Mouse (Mus musculus) hindbrain, embryonic 11.5 days (tissue): ENCODE measurements around the gene Hist1h2bh. TPM values are rescaled to one million over a fixed set of nuclear protein-coding genes. Genes with fewer than 3 reads are reported as not detected.
A peak's percentile ranks its signal among the peaks of the same experiment; 100 is the strongest.
"Not testable (repeated sequence)": the region's sequence is repeated elsewhere in the genome, so short reads cannot be mapped to it uniquely, and the experiment has no call there.

Source experiments
- ATAC-seq: fragments of 200-750 bp; cut with Nextera tagmentation; 2 replicates; pipeline ENCODE4 v1.8.0; 2017; ENCODE audit warnings: mild to moderate bottlenecking, moderate TSS enrichment, moderate library complexity; ENCODE audit not compliant: low FRiP score
- DNase-seq: peaks from one replicate; pipeline ENCODE4 v3.0.0-alpha.2; 2015; ENCODE audit warnings: low spot score
- H3K27ac ChIP-seq: fragments of 300-500 bp; sonication (generic); 2 replicates; pipeline ENCODE4 v1.5.1; 2014; ENCODE audit warnings: mild to moderate bottlenecking, low read depth, low read length
- H3K27me3 ChIP-seq: fragments of 300-500 bp; sonication (generic); 2 replicates; pipeline ENCODE4 v1.6.1; 2014; ENCODE audit warnings: mild to moderate bottlenecking, low read length, moderate library complexity, mixed read lengths; ENCODE audit not compliant: control insufficient read depth, insufficient read depth
- H3K36me3 ChIP-seq: fragments of 300-500 bp; sonication (generic); 2 replicates; pipeline ENCODE4 v1.6.1; 2014; ENCODE audit warnings: mild to moderate bottlenecking, low read length, moderate library complexity, mixed read lengths; ENCODE audit not compliant: control insufficient read depth, insufficient read depth
- H3K4me1 ChIP-seq: fragments of 300-500 bp; sonication (generic); replicated peaks from 2 replicates; pipeline ENCODE4 v1.6.1; 2014; ENCODE audit warnings: low read length, mixed read lengths; ENCODE audit not compliant: control insufficient read depth, insufficient read depth
- H3K4me2 ChIP-seq: fragments of 300-500 bp; sonication (generic); replicated peaks from 2 replicates; pipeline ENCODE4 v1.6.1; 2014; ENCODE audit warnings: mild to moderate bottlenecking, low read depth, low read length
- H3K4me3 ChIP-seq: fragments of 300-500 bp; sonication (generic); 2 replicates; pipeline ENCODE4 v1.5.1; 2014; ENCODE audit warnings: low read depth, low read length
- H3K9ac ChIP-seq: fragments of 300-500 bp; sonication (generic); 2 replicates; pipeline ENCODE4 v1.6.1; 2014; ENCODE audit warnings: low read depth, low read length
- H3K9me3 ChIP-seq: fragments of 300-500 bp; sonication (generic); 2 replicates; pipeline ENCODE4 v1.6.1; 2016; ENCODE audit warnings: low read length; ENCODE audit not compliant: control insufficient read depth
- WGBS: fragments of 180-500 bp; shearing (Covaris S2); extraction: QIAGEN DNeasy Blood & Tissue Kit; methylation state at CpG from one replicate; pipeline ENCODE4 v1.1.7; 2014; 5-methylcytosine and 5-hydroxymethylcytosine counted together
- polyA plus RNA-seq: library from polyadenylated mRNA; unstranded; fragments of >200 nt; fragmentation: Nextera tagmentation; extraction: Ambion mirVana; gene quantifications from 2 replicates; pipeline ENCODE4 v1.2.1, GENCODE M21; 2014

The Hist1h2bh gene
- polyA plus RNA-seq, 1 experiment from 2014 or later, result 0.60 TPM

DNA sequence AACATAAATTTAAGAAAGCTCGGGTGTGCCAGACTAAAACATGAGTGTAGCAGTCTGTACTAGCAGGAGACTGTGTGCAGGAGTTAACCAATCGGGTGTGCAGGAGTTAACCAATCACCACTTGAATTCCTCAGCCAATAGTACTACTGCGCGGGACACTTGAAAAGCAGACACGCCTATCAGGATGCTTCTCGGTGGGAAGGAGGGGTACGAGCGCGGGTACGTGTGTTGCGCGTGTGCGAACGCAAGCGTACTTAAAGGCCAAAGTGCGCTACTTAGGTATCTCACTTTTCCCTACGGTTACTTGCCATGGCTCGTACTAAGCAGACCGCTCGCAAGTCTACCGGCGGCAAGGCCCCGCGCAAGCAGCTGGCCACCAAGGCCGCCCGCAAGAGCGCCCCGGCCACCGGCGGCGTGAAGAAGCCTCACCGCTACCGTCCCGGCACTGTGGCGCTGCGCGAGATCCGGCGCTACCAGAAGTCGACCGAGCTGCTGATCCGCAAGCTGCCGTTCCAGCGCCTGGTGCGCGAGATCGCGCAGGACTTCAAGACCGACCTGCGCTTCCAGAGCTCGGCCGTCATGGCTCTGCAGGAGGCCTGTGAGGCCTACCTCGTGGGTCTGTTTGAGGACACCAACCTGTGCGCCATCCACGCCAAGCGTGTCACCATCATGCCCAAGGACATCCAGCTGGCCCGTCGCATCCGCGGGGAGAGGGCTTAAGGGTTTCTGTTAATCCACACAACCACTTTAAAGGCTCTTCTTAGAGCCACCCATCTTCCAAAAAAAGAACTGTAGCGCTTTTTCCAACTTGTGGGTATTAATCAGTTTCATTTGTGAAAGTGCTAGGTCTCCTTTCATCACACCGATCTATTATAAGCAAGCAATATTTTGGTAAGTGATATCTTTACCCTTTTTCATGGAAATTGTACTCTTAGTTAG is 7.8 kb downstream of the Hist1h2bh start, which contains the start of gene Hist1h3g:
Gene Hist1h3g (plus strand): TSS at position 286 of the 939 bp plus-strand sequence.
- peak; percentile 91 for DNase-seq
- not testable (repeated sequence) for H3K4me1 ChIP-seq, H3K27me3 ChIP-seq, H3K36me3 ChIP-seq, H3K9me3 ChIP-seq
- Histone ChIP-seq H3K4me2 (peak within 1 kb of the TSS; percentile 67), H3K9ac (peak within 1 kb of the TSS; percentile 77), H3K27ac (peak within 1 kb of the TSS; percentile 82), H3K4me3 (peak within 1 kb of the TSS; percentile 43)
- under 1% methylated on average over 51 of the region's 62 CpGs for WGBS
- peak; percentile 92 for ATAC-seq

DNA sequence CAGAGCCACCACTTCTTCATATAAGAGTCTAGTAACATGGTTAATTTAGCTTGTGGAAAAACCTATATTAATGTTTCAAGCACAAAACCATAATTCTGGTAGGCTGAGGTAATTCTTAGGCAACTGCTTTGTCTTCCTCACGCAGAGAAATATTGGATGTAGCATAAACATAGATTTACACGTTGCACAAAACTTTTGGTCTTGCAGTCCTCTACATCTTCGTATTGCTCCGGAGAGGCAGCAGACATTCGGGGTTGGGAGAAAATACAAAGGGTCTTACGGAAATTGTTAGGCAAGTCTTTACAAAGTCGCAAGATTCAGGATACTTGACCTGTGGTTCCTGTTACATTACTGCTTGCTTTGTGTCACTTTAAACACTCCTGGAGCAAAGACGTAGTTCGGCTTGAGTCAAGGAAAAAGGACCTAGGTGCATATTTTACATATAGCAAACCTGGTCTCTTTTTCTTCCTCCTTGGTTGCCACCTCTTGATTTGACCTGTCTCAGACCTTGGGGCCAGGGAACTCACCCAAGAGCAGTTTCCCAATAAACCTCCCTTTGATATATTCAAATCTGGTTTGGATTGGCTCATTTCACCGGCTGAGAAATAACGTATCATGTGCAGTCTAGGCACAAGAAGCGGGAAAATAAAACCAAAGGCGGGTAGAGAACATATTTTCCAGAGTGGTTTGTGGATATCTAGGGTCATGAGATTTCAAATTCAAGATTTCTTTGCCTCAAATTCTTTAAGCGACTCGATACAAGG is 8.6 kb downstream of the Hist1h2bh start:
- H3K27ac ChIP-seq, result peak overlapping the region; percentile 81
- H3K36me3 ChIP-seq, result no peaks in the 10 kb centered on the region
- H3K4me1 ChIP-seq, result peaks cover 8% of the 10 kb centered on the region; the same call in 1 of the 2 replicates
- peak; percentile 3; the same call in 1 of the 2 replicates for ATAC-seq
- H3K4me2 ChIP-seq, result peak overlapping the region; percentile 67
- under 1% methylated on average over 15 of the region's 15 CpGs for WGBS
- peak overlapping the region; percentile 43 for H3K4me3 ChIP-seq
- no peaks in the 10 kb centered on the region for H3K9me3 ChIP-seq
- DNase-seq, result peak; percentile 63
- H3K27me3 ChIP-seq, result no peaks in the 10 kb centered on the region
- peak overlapping the region; percentile 77 for H3K9ac ChIP-seq

DNA sequence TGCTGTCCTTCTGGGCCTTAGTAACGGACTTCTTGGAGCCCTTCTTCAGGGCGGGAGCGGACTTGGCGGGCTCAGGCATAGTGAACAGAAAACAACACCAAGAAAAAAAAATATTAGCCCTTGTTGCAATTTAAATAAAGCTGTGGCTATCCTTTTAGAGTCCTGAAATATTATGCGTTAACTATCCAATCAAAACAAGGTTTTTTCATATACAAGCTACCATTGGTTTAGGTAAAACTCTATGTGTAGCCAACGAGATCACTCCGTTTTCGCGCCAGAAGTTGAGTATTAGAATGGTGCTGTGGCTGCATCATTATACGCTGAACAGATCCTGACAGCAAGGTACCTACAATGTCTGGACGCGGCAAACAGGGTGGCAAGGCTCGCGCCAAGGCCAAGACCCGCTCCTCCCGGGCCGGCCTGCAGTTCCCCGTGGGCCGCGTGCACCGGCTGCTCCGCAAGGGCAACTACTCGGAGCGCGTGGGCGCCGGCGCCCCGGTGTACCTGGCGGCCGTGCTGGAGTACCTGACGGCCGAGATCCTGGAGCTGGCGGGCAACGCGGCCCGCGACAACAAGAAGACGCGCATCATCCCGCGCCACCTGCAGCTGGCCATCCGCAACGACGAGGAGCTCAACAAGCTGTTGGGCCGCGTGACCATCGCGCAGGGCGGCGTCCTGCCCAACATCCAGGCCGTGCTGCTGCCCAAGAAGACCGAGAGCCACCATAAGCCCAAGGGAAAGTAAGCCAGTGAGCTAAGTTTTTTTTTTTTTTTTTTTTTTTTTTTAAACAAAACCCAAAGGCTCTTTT is 9.4 kb downstream of the Hist1h2bh start, which contains the start of gene Hist1h2af:
Gene Hist1h2af (plus strand): TSS at position 347 of the 808 bp plus-strand sequence.
- H3K4me3 ChIP-seq, result peak within 1 kb of the TSS; percentile 63
- H3K27me3 ChIP-seq, H3K4me1 ChIP-seq, H3K9me3 ChIP-seq, H3K36me3 ChIP-seq: not testable (repeated sequence)
- peak within 1 kb of the TSS; percentile 81 for H3K27ac ChIP-seq
- peak; percentile 53 for ATAC-seq
- H3K4me2 ChIP-seq, result peak within 1 kb of the TSS; percentile 67
- DNase-seq, result peak; percentile 83
- peak within 1 kb of the TSS; percentile 77 for H3K9ac ChIP-seq
- WGBS, result under 1% methylated on average over 22 of the region's 53 CpGs

DNA sequence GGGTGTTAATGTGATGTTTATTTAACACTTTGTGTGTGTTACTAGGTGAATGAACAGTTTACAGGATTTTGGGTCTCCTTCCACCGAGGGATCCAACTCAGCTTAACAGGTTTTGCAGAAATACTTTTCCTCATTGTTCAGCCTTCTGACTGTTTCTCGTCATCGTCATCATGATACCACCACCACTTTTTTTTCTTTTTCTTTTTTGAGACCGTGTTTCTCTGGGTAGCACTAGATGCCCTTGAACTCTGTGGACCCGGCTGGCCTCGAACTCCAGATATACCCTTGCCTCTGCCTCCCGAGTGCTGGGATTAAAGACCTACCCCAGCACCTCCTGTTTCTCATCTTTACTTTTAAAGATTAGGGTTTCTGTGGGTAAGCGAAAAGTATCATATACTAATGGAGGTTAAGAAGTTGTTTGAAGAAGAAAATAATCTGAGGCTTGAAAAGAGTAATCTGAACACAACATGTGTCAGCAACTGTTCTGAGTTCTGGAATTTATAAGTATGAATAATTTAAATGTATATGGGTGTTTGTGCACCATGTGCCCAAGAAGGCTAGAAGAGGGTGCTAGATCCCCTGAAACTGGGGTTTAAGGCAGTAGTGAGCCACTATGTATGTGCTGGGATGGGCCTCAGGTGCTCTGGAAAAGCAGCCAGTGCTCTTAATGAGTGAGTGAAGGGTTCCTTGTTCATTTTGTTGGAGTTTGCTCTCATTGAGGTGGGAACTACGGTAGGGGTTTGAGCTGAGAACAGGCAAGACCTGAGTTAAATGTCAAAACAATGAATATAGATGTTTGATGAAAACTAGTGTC is 10.7 kb downstream of the Hist1h2bh start:
- ATAC-seq, result no peak
- H3K27ac ChIP-seq, result peak overlapping the region; percentile 92

DNA sequence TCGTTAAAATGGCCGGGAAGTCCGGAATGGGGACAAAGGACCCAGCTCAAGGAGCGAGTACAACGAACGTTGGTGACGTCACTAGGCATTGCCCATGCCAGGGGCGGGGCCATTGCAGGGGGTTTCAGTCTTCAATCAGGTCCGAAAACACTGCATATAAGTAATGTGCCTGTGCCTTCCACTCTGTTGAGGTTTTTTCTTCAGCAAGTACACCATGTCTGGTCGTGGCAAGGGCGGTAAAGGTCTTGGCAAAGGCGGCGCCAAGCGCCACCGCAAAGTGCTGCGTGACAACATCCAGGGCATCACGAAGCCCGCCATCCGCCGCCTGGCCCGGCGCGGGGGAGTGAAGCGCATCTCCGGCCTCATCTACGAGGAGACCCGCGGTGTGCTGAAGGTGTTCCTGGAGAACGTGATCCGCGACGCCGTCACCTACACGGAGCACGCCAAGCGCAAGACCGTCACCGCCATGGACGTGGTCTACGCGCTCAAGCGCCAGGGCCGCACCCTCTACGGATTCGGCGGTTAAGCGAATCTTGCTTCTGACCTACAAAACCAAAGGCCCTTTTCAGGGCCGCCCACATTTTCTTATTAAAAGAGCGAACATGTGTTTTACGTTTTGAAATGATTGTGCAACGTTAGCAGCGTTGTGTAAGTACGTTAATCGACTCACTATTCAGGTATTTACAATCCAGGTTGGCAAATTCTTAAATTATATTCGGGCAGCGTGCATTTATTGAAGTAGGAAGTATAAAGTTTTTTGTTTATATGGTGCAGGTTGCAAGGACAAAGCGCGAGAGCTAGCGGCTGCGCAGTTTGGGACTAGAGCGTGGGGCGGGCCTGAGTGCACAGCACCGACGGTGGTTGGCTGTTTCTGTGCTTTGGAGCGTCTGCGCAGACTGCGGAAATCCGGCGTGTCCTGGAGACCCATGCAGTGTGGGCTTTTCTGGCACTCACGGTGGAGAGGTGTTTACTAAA is 12.0 kb downstream of the Hist1h2bh start, which contains the start of gene Hist1h4h:
Gene Hist1h4h (plus strand): TSS at position 150 of the 975 bp plus-strand sequence.
- under 1% methylated on average over 56 of the region's 70 CpGs for WGBS
- Histone ChIP-seq H3K27me3 (no peaks in the 10 kb centered on the region), H3K36me3 (no peaks in the 10 kb centered on the region), H3K27ac (peak within 1 kb of the TSS; percentile 92), H3K9me3 (no peaks in the 10 kb centered on the region), H3K9ac (peak within 1 kb of the TSS; percentile 86), H3K4me3 (peak within 1 kb of the TSS; percentile 63), H3K4me2 (peak within 1 kb of the TSS; percentile 67), H3K4me1 (peaks cover 6% of the 10 kb centered on the region)
- ATAC-seq (peak; percentile 76), DNase-seq (peak; percentile 98)

More for the DNA sequence above, 10.7 kb downstream of the Hist1h2bh start:
- Histone ChIP-seq H3K4me2 (peak overlapping the region; percentile 67), H3K36me3 (no peaks in the 10 kb centered on the region), H3K4me1 (peaks cover 8% of the 10 kb centered on the region), H3K27me3 (no peaks in the 10 kb centered on the region), H3K9ac (peak overlapping the region; percentile 60), H3K4me3 (peak overlapping the region; percentile 63), H3K9me3 (no peaks in the 10 kb centered on the region)
- peak; percentile 50 for DNase-seq
- 26% methylated on average over 9 of the region's 9 CpGs for WGBS

DNA sequence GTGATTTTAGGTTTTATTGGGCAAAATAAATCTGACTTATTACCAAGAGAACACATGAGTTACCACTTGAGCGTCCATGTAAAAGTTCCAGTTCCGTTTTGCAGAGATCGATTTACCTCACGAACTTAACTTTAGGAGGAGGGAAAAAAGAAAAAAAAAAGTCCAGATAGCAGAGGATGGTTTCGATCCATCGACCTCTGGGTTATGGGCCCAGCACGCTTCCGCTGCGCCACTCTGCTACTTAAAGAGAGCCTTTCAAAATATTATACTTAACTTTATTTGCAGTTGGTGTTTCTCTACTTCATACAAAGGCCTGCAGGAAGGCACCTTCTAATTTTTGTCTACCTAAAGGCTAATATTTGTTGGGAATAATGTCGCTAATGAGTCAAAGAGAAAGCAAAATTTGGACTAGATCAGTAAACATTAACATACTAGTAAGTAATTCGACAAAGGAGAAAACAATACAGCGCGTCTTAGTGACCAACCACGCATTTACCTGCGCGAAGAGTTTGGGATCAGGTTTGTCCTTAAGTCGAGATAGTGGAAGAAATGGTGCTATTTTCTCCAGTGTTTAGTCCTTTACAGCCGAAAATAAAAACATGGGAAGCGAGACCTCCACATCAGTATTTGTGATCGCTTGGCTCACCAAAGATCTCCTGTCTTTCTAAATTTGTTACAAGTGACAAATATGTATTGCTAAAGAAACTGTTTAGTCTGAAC is 12.9 kb downstream of the Hist1h2bh start:
- peak overlapping the region; percentile 63 for H3K4me3 ChIP-seq
- peak overlapping the region; percentile 86 for H3K9ac ChIP-seq
- peaks cover 6% of the 10 kb centered on the region for H3K4me1 ChIP-seq
- peak overlapping the region; percentile 36 for H3K4me2 ChIP-seq
- peak; percentile 72 for DNase-seq
- WGBS, result under 1% methylated on average over 20 of the region's 20 CpGs
- no peaks in the 10 kb centered on the region for H3K27me3 ChIP-seq
- peak overlapping the region; percentile 92 for H3K27ac ChIP-seq
- ATAC-seq, result no peak
- no peaks in the 10 kb centered on the region for H3K36me3 ChIP-seq
- H3K9me3 ChIP-seq, result no peaks in the 10 kb centered on the region
